In the genomic region with DNA sequence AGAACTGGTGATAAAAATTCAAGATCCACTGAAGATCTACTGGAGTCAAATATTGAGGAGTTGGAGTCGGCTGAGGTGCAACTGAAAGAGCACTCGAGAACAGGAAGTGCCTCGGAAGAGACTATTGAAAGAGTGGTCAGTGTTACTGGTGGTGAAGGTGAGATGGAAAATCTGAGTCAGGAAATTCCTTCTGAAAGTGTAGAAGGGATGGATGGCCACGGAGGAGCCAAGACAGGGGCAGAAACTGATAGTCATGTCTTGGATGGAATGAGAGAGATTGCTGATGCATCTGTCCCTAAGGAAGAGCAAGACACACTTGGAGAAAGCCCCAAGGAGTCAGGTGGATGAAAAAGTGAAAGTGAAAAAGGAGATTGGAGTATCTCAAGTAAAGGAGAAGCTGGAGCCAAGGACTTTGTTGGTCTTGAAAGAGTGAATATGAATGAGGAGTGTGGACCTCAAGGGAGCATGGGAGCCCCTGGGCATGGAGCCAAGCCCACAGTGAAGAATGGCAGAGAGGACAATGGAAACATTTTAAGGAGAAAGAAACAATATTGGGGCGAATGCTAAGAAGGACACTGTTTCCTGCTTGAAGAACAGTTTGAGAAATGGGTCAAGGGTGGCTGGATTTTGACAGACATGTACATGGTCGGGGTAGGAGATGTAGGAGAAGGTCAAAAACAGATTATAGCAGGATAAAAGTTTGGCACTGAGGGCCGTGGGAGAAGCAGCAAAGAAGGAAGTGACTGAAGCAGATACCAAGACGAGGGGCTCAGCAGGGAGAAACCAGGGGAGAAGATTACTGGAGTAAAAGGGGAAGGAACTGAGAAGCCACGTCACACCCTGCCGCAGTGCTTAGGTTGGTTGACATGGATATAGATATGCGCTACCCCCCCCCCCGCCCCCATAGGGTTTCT, we compare ENCODE assay signal across 1 mouse cellular context.
TF ChIP-seq lines count a peak whose summit lies in the region.

No protein-coding gene starts in this region.

TF ChIP-seq in CH12.LX, 34 proteins besides CTCF, POLR2A, EP300 and RAD21:
- TF ChIP-seq HCFC1 (IDR thresholded peaks at IDR 0.05; ENCODE audit: low read depth, low read length), result peak; percentile 19; the same call in 1 of the 2 replicates
- no peak for TF ChIP-seq USF2 (conservative IDR thresholded peaks at IDR 0.05; ENCODE audit: low read depth, low read length)
- 0 out of 2 replicates have a peak, but pooled peaks have one; percentile 26 for TF ChIP-seq CHD2 (IDR thresholded peaks at IDR 0.05; ENCODE audit: low read length)
- peak; percentile 23; the same call in 1 of the 2 replicates for TF ChIP-seq MAX (IDR thresholded peaks at IDR 0.05; ENCODE audit: low read length)
- peak; percentile 64; the same call in 1 of the 2 replicates for TF ChIP-seq BHLHE40 (IDR thresholded peaks at IDR 0.05; ENCODE audit: low read depth, low read length)
- peak; percentile 76 for TF ChIP-seq ELF1 (IDR thresholded peaks at IDR 0.05; ENCODE audit: low read depth, low read length)
- peak; percentile 44; the same call in 1 of the 2 replicates for TF ChIP-seq MXI1 (IDR thresholded peaks at IDR 0.05; ENCODE audit: low read depth, low read length)
- TF ChIP-seq ZKSCAN1 (IDR thresholded peaks at IDR 0.05; ENCODE audit: borderline replicate concordance, low read depth, low read length), result no peak
- TF ChIP-seq ETS1 (conservative IDR thresholded peaks at IDR 0.05; ENCODE audit: low read depth, low read length), result peak; percentile 70
- peak; percentile 36 for TF ChIP-seq SIN3A (IDR thresholded peaks at IDR 0.05; ENCODE audit: low read length)
- TF ChIP-seq ZNF384 (IDR thresholded peaks at IDR 0.05; ENCODE audit: low read depth, low read length), result no peak
- no peak for TF ChIP-seq CHD1 (IDR thresholded peaks at IDR 0.05; ENCODE audit: low read depth, low read length)
- TF ChIP-seq TBP (conservative IDR thresholded peaks at IDR 0.05; ENCODE audit: low read depth, low read length), result no peak
- TF ChIP-seq RCOR1 (conservative IDR thresholded peaks at IDR 0.05; ENCODE audit: low read depth, low read length), result no peak; the same call in 1 of the 2 replicates
- peak; percentile 85 for TF ChIP-seq MAFK (IDR thresholded peaks at IDR 0.05; ENCODE audit: insufficient replicate concordance, low read length)
- peak; percentile 96 for TF ChIP-seq JUN (IDR thresholded peaks at IDR 0.05; ENCODE audit: insufficient read depth, low read depth, low read length)
- peak; percentile 15; the same call in 1 of the 2 replicates for TF ChIP-seq MEF2A (IDR thresholded peaks at IDR 0.05; ENCODE audit: borderline replicate concordance, low read depth, low read length)
- TF ChIP-seq MAZ (IDR thresholded peaks at IDR 0.05; ENCODE audit: low read depth, low read length), result no peak
- peak; percentile 78 for TF ChIP-seq IRF4 (IDR thresholded peaks at IDR 0.05; ENCODE audit: low read depth, low read length)
- peak; percentile 97 for TF ChIP-seq JUND (conservative IDR thresholded peaks at IDR 0.05; ENCODE audit: low read depth, low read length)
- peak; percentile 42; the same call in 1 of the 2 replicates for TF ChIP-seq TCF12 (IDR thresholded peaks at IDR 0.05; ENCODE audit: low read depth, low read length)
- TF ChIP-seq GABPA (IDR thresholded peaks at IDR 0.05; ENCODE audit: insufficient replicate concordance, low read depth, low read length), result no peak
TF ChIP-seq in CH12.LX: peak in this region for 14.
